Mouse (Mus musculus): ENCODE data around the gene Cd46. TPM values are rescaled to one million over a fixed set of nuclear protein-coding genes. Genes with fewer than 3 reads are reported as not detected.

Cd46 gene
- polyA plus RNA-seq, 1 experiment from 2014 or later, result 0.98 TPM

GRCm38 (mm10) chr1:195016811-195017501, 75.1 kb downstream of the Cd46 start:
- Histone ChIP-seq H3K9me3 (no peaks in the 10 kb centered on the region), H3K4me1 (peaks cover 4% of the 10 kb centered on the region; the same call in 1 of the 2 replicates), H3K36me3 (replicated peaks) (no peaks in the 10 kb centered on the region), H3K27me3 (replicated peaks; ENCODE audit: low read depth, poor library complexity, severe bottlenecking) (no peaks in the 10 kb centered on the region), H3K4me3 (no peak overlapping the region), H3K27ac (replicated peaks) (no peak overlapping the region)
- no peak for DNase-seq (ENCODE audit: low spot score)
- WGBS, result 73% methylated on average over 11 of the region's 11 CpGs

GRCm38 (mm10) chr1:195015281-195015680, 76.8 kb downstream of the Cd46 start:
- H3K36me3 ChIP-seq (replicated peaks), result no peaks in the 10 kb centered on the region
- DNase-seq (ENCODE audit: low spot score), result no peak
- no peak overlapping the region for H3K27ac ChIP-seq (replicated peaks)
- WGBS, result 94% methylated on average over 1 of the region's 1 CpGs
- no peaks in the 10 kb centered on the region for H3K9me3 ChIP-seq
- H3K4me3 ChIP-seq, result no peak overlapping the region
- peaks cover 4% of the 10 kb centered on the region; the same call in 1 of the 2 replicates for H3K4me1 ChIP-seq
- no peaks in the 10 kb centered on the region for H3K27me3 ChIP-seq (replicated peaks; ENCODE audit: low read depth, poor library complexity, severe bottlenecking)

- H3K27me3 ChIP-seq (replicated peaks; ENCODE audit: low read depth, poor library complexity, severe bottlenecking), result no peaks in the 10 kb centered on the region
- H3K27ac ChIP-seq (replicated peaks), result no peak overlapping the region
- H3K4me3 ChIP-seq, result no peak overlapping the region
- H3K36me3 ChIP-seq (replicated peaks), result no peaks in the 10 kb centered on the region
- no peaks in the 10 kb centered on the region for H3K9me3 ChIP-seq
- no peak for DNase-seq (ENCODE audit: low spot score)
- peaks cover 4% of the 10 kb centered on the region; the same call in 1 of the 2 replicates for H3K4me1 ChIP-seq
- 80% methylated on average over 3 of the region's 3 CpGs for WGBS
Measured at GRCm38 (mm10) chr1:195014201-195014885, 77.7 kb downstream of the Cd46 start.

- H3K27me3 ChIP-seq (replicated peaks; ENCODE audit: low read depth, poor library complexity, severe bottlenecking), result no peaks in the 10 kb centered on the region
- H3K4me3 ChIP-seq, result no peak overlapping the region
- H3K27ac ChIP-seq (replicated peaks), result no peak overlapping the region
- 89% methylated on average over 2 of the region's 2 CpGs for WGBS
- no peak for DNase-seq (ENCODE audit: low spot score)
- H3K36me3 ChIP-seq (replicated peaks), result no peaks in the 10 kb centered on the region
- H3K4me1 ChIP-seq, result peaks cover 4% of the 10 kb centered on the region; the same call in 1 of the 2 replicates
- no peaks in the 10 kb centered on the region for H3K9me3 ChIP-seq
Measured at GRCm38 (mm10) chr1:195012531-195012930, 79.5 kb downstream of the Cd46 start.

- H3K27ac ChIP-seq (replicated peaks), result no peak overlapping the region
- H3K4me1 ChIP-seq, result no peaks in the 10 kb centered on the region
- no peak overlapping the region for H3K4me3 ChIP-seq
- H3K36me3 ChIP-seq (replicated peaks), result no peaks in the 10 kb centered on the region
- no peaks in the 10 kb centered on the region for H3K27me3 ChIP-seq (replicated peaks; ENCODE audit: low read depth, poor library complexity, severe bottlenecking)
- no peak for DNase-seq (ENCODE audit: low spot score)
- H3K9me3 ChIP-seq, result no peaks in the 10 kb centered on the region
Measured at GRCm38 (mm10) chr1:195006267-195006666, 85.8 kb downstream of the Cd46 start.

GRCm38 (mm10) chr1:195004194-195004593, 87.9 kb downstream of the Cd46 start:
- H3K27me3 ChIP-seq (replicated peaks; ENCODE audit: low read depth, poor library complexity, severe bottlenecking), result no peaks in the 10 kb centered on the region

GRCm38 (mm10) chr1:195003328-195003727, 88.7 kb downstream of the Cd46 start:
- no peaks in the 10 kb centered on the region for H3K27me3 ChIP-seq (replicated peaks; ENCODE audit: low read depth, poor library complexity, severe bottlenecking)
- DNase-seq (ENCODE audit: low spot score), result no peak
- H3K36me3 ChIP-seq (replicated peaks), result no peaks in the 10 kb centered on the region
- H3K9me3 ChIP-seq, result no peaks in the 10 kb centered on the region
- no peaks in the 10 kb centered on the region for H3K4me1 ChIP-seq
- no peak overlapping the region for H3K27ac ChIP-seq (replicated peaks)
- WGBS, result 88% methylated on average over 4 of the region's 4 CpGs
- no peak overlapping the region for H3K4me3 ChIP-seq

More at GRCm38 (mm10) chr1:195004194-195004593, 87.9 kb downstream of the Cd46 start:
- Histone ChIP-seq H3K9me3 (no peaks in the 10 kb centered on the region), H3K36me3 (replicated peaks) (no peaks in the 10 kb centered on the region), H3K4me1 (no peaks in the 10 kb centered on the region), H3K27ac (replicated peaks) (no peak overlapping the region), H3K4me3 (no peak overlapping the region)
- 91% methylated on average over 1 of the region's 1 CpGs for WGBS
- no peak for DNase-seq (ENCODE audit: low spot score)

GRCm38 (mm10) chr1:194998396-194998795, 93.7 kb downstream of the Cd46 start:
- no peaks in the 10 kb centered on the region for H3K9me3 ChIP-seq
- DNase-seq (ENCODE audit: low spot score), result no peak
- no peak overlapping the region for H3K27ac ChIP-seq (replicated peaks)
- no peak overlapping the region for H3K4me3 ChIP-seq
- WGBS, result 74% methylated on average over 1 of the region's 1 CpGs
- H3K27me3 ChIP-seq (replicated peaks; ENCODE audit: low read depth, poor library complexity, severe bottlenecking), result no peaks in the 10 kb centered on the region
- H3K36me3 ChIP-seq (replicated peaks), result no peaks in the 10 kb centered on the region
- no peaks in the 10 kb centered on the region for H3K4me1 ChIP-seq

- H3K27me3 ChIP-seq (replicated peaks; ENCODE audit: low read depth, poor library complexity, severe bottlenecking), result no peaks in the 10 kb centered on the region
- no peaks in the 10 kb centered on the region for H3K9me3 ChIP-seq
- no peak for DNase-seq (ENCODE audit: low spot score)
- WGBS, result 54% methylated on average over 2 of the region's 2 CpGs
- H3K4me3 ChIP-seq, result no peak overlapping the region
- no peak overlapping the region for H3K27ac ChIP-seq (replicated peaks)
- no peaks in the 10 kb centered on the region for H3K4me1 ChIP-seq
- H3K36me3 ChIP-seq (replicated peaks), result no peaks in the 10 kb centered on the region
Measured at GRCm38 (mm10) chr1:194995196-194995595, 96.9 kb downstream of the Cd46 start.

GRCm38 (mm10) chr1:194994262-194994661, 97.8 kb downstream of the Cd46 start:
- no peaks in the 10 kb centered on the region for H3K36me3 ChIP-seq (replicated peaks)
- no peaks in the 10 kb centered on the region for H3K9me3 ChIP-seq

GRCm38 (mm10) chr1:194993409-194993988, 98.5 kb downstream of the Cd46 start:
- Histone ChIP-seq H3K4me1 (no peaks in the 10 kb centered on the region), H3K27ac (replicated peaks) (no peak overlapping the region), H3K4me3 (no peak overlapping the region), H3K9me3 (no peaks in the 10 kb centered on the region), H3K36me3 (replicated peaks) (no peaks in the 10 kb centered on the region), H3K27me3 (replicated peaks; ENCODE audit: low read depth, poor library complexity, severe bottlenecking) (no peaks in the 10 kb centered on the region)
- 83% methylated on average over 1 of the region's 1 CpGs for WGBS
- DNase-seq (ENCODE audit: low spot score), result no peak

More at GRCm38 (mm10) chr1:194994262-194994661, 97.8 kb downstream of the Cd46 start:
- no peak for DNase-seq (ENCODE audit: low spot score)
- WGBS, result 78% methylated on average over 5 of the region's 5 CpGs
- no peaks in the 10 kb centered on the region for H3K4me1 ChIP-seq
- H3K27me3 ChIP-seq (replicated peaks; ENCODE audit: low read depth, poor library complexity, severe bottlenecking), result no peaks in the 10 kb centered on the region
- no peak overlapping the region for H3K4me3 ChIP-seq
- no peak overlapping the region for H3K27ac ChIP-seq (replicated peaks)

- no peaks in the 10 kb centered on the region for H3K4me1 ChIP-seq
- H3K27me3 ChIP-seq (replicated peaks; ENCODE audit: low read depth, poor library complexity, severe bottlenecking), result no peaks in the 10 kb centered on the region
- whole genome bisulfite sequencing, result 75% methylated on average over 5 of the region's 5 CpGs
- H3K9me3 ChIP-seq, result no peaks in the 10 kb centered on the region
- H3K27ac ChIP-seq (replicated peaks), result no peak overlapping the region
- DNase-seq (ENCODE audit: low spot score), result no peak
- no peaks in the 10 kb centered on the region for H3K36me3 ChIP-seq (replicated peaks)
- H3K4me3 ChIP-seq, result no peak overlapping the region
Measured at GRCm38 (mm10) chr1:194992589-194993317, 99.3 kb downstream of the Cd46 start.

Measured in embryonic facial prominence, embryonic 10.5 days (tissue).